Mouse (Mus musculus): Measurements from ENCODE around the gene Fbxw9.

- TF ChIP-seq POLR2A (IDR thresholded peaks at IDR 0.05; ENCODE audit: low read depth, low read length) (no peak), CTCF (IDR thresholded peaks at IDR 0.05; ENCODE audit: extremely low read depth, insufficient read length, insufficient replicate concordance, low read depth, low read length) (no peak)
Observed at GRCm38 (mm10) chr8:85037681-85038531, 21.9 kb upstream of the Fbxw9 start.

Data from small intestine, adult 2 months (tissue).